Mouse (Mus musculus) hindbrain, embryonic 15.5 days (tissue): ENCODE measurements around the gene RPS10-NUDT3. TPM values are rescaled to one million over a fixed set of nuclear protein-coding genes. Genes with fewer than 3 reads are reported as not detected.

Source experiments
- ATAC-seq: fragments of 200-750 bp; cut with Nextera tagmentation; 2 replicates; pipeline ENCODE4 v1.8.0; 2017; ENCODE audit warnings: low read depth, moderate number of reproducible peaks, moderate TSS enrichment; ENCODE audit not compliant: low FRiP score
- H3K27ac ChIP-seq: fragments of 300-500 bp; sonication (generic); replicated peaks from 2 replicates; pipeline ENCODE4 v1.5.1; 2015; ENCODE audit warnings: mild to moderate bottlenecking, inconsistent platforms
- H3K27me3 ChIP-seq: fragments of 300-500 bp; sonication (generic); 2 replicates; pipeline ENCODE4 v1.6.1; 2015; ENCODE audit warnings: control low read depth, inconsistent platforms
- H3K36me3 ChIP-seq: fragments of 300-500 bp; sonication (generic); 2 replicates; pipeline ENCODE4 v1.6.1; 2015; ENCODE audit warnings: control low read depth, inconsistent platforms
- H3K4me1 ChIP-seq: fragments of 300-500 bp; sonication (generic); replicated peaks from 2 replicates; pipeline ENCODE4 v1.6.1; 2015; ENCODE audit warnings: control low read depth, inconsistent platforms
- H3K4me2 ChIP-seq: fragments of 300-500 bp; sonication (generic); 2 replicates; pipeline ENCODE4 v1.6.1; 2015; ENCODE audit warnings: moderate library complexity, mild to moderate bottlenecking, inconsistent platforms
- H3K4me3 ChIP-seq: fragments of 300-500 bp; sonication (generic); 2 replicates; pipeline ENCODE4 v1.5.1; 2015; ENCODE audit warnings: mild to moderate bottlenecking, inconsistent platforms
- H3K9ac ChIP-seq: fragments of 300-500 bp; sonication (generic); 2 replicates; pipeline ENCODE4 v1.6.1; 2015; ENCODE audit warnings: inconsistent platforms
- H3K9me3 ChIP-seq: fragments of 300-500 bp; sonication (generic); 2 replicates; pipeline ENCODE4 v1.6.1; 2016; ENCODE audit warnings: control low read depth, inconsistent platforms
- WGBS: fragments of 180-500 bp; shearing (Covaris S2); methylation state at CpG from one replicate; pipeline ENCODE4 v1.1.7; 2015; 5-methylcytosine and 5-hydroxymethylcytosine counted together
- polyA plus RNA-seq: library from polyadenylated mRNA; unstranded; fragments of >200 nt; fragmentation: Nextera tagmentation; extraction: Ambion mirVana; gene quantifications from 2 replicates; pipeline ENCODE4 v1.2.1, GENCODE M21; 2015

Gene RPS10-NUDT3
- polyA plus RNA-seq, 1 experiment from 2014 or later: not detected

GRCm38 (mm10) chr17:27555075-27555511 lies 79.9 kb downstream of the RPS10-NUDT3 start:
- H3K4me2 ChIP-seq: peak overlapping the region; percentile 88
- H3K4me3 ChIP-seq: peak overlapping the region; percentile 55
- ATAC-seq: no peak
- no peaks in the 10 kb centered on the region for H3K9me3 ChIP-seq
- peak overlapping the region; percentile 5; the same call in 1 of the 2 replicates for H3K9ac ChIP-seq
- H3K27me3 ChIP-seq: peaks cover 9% of the 10 kb centered on the region; the same call in 1 of the 2 replicates
- no peaks in the 10 kb centered on the region for H3K36me3 ChIP-seq
- no peak overlapping the region for H3K27ac ChIP-seq
- WGBS: under 1% methylated on average over 37 of the region's 39 CpGs
- peaks cover 36% of the 10 kb centered on the region for H3K4me1 ChIP-seq

DNA sequence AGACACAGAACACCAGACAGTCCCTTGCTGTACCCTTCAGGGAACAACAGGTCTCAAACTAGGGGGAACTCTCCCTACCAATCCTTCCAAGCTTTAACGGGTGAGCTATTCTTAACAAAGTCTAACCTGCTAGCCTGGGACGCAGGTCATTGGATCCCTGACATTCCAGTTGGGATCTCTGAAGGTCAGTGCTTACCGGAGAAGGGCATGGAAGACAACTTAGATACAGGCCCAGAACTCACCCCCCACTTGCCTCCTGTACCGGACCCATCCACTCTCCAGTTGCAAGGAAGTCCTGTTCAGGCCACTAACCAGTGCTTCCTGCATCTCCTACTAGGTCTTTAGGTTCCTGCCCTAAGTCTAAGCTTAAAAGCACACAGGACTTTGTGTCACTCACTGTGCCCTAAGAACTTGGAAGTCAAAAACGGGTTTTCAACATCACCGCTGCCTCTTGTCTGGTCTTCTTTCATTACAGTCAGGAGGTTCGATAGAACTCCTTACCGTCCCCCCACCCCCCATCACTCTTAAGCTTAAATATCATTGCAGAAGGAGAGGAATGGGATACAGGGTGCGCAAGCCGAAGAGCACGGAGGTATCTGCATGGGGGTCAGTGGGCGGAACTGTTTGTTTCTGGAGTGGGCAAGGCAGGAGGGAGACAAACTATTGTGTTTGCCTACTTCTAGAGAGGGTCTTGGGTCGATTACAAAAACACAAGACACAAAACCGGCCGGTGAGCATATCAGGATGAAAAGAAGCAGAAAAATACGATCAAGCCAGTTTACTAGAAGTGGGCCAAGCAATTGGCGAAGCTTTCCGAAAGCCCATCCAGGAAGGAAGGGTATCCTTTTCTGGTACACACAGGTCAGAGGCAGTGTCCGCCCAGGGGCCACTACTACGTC lies 80.7 kb downstream of the RPS10-NUDT3 start:
- Histone ChIP-seq H3K27ac (no peak overlapping the region), H3K27me3 (peaks cover 9% of the 10 kb centered on the region; the same call in 1 of the 2 replicates), H3K4me1 (peaks cover 39% of the 10 kb centered on the region), H3K4me2 (peak overlapping the region; percentile 88), H3K36me3 (no peaks in the 10 kb centered on the region), H3K9me3 (no peaks in the 10 kb centered on the region), H3K4me3 (no peak overlapping the region), H3K9ac (no peak overlapping the region)
- 50% methylated on average over 20 of the region's 20 CpGs for WGBS
- ATAC-seq: no peak

- H3K9ac ChIP-seq: no peak overlapping the region
- WGBS: 71% methylated on average over 23 of the region's 23 CpGs
- no peak overlapping the region for H3K27ac ChIP-seq
- no peaks in the 10 kb centered on the region for H3K9me3 ChIP-seq
- peaks cover 25% of the 10 kb centered on the region for H3K4me1 ChIP-seq
- H3K4me2 ChIP-seq: no peak overlapping the region
- no peaks in the 10 kb centered on the region for H3K36me3 ChIP-seq
- peaks cover 9% of the 10 kb centered on the region; the same call in 1 of the 2 replicates for H3K27me3 ChIP-seq
- ATAC-seq: no peak
- H3K4me3 ChIP-seq: no peak overlapping the region
These were observed 82.5 kb downstream of the RPS10-NUDT3 start for GRCm38 (mm10) chr17:27552215-27553201.

DNA sequence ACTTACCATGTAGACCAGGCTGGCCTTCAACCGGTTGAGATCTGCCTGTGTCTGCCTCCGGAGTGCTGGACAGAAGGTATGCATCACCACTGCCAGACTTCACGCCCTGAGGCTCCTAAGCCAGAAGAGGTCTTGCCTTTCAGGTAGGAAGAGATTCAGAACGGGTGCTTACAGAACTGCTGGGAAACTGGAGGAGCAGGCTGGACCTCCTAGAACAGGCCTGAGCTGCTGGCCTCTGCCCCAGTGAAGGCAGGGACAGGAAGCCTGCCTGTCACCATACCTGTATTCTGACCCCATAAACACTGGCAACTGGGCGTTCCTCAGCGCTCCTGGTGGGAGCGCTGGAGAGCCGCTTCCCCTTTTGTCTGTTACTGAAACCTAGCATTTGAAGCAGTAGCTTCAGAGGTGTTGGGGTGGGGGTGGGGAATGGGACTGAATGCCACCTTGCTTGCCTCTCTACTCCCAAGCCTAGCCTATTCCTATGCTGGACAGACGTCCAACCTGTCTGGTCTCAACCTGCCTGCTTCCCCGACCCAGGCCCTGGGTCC lies 83.6 kb downstream of the RPS10-NUDT3 start:
- 64% methylated on average over 10 of the region's 10 CpGs for WGBS
- Histone ChIP-seq H3K4me3 (no peak overlapping the region), H3K36me3 (no peaks in the 10 kb centered on the region), H3K9ac (no peak overlapping the region), H3K4me1 (peaks cover 23% of the 10 kb centered on the region), H3K27ac (no peak overlapping the region), H3K4me2 (no peak overlapping the region), H3K9me3 (no peaks in the 10 kb centered on the region), H3K27me3 (peaks cover 9% of the 10 kb centered on the region; the same call in 1 of the 2 replicates)
- ATAC-seq: no peak

DNA sequence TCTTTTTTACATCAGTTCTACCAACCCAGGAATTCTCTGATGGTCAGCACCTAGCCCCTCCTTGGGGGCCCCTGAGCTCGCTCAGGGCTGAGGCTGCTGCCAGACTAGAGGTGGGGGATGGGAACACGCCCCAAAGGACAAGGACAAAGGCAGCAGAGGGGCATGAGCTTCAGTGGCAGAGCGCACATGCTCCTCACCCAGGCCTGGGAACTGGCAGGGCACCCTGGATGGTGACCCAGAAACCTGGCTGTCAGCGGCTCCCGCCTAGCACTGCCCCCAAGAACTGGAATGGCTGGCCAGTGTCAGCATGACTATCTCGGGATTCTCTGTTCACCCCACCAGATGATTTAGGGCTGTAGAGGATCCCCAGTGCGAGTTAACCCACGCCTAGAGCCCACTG lies 85.8 kb downstream of the RPS10-NUDT3 start:
- WGBS: 36% methylated on average over 8 of the region's 8 CpGs
- Histone ChIP-seq H3K9me3 (no peaks in the 10 kb centered on the region), H3K4me1 (0 out of 2 replicates have a peak, but pooled peaks cover 8% of the 10 kb centered on the region), H3K36me3 (no peaks in the 10 kb centered on the region), H3K4me2 (no peak overlapping the region), H3K27me3 (no peaks in the 10 kb centered on the region), H3K9ac (no peak overlapping the region), H3K4me3 (no peak overlapping the region), H3K27ac (no peak overlapping the region)
- no peak for ATAC-seq

DNA sequence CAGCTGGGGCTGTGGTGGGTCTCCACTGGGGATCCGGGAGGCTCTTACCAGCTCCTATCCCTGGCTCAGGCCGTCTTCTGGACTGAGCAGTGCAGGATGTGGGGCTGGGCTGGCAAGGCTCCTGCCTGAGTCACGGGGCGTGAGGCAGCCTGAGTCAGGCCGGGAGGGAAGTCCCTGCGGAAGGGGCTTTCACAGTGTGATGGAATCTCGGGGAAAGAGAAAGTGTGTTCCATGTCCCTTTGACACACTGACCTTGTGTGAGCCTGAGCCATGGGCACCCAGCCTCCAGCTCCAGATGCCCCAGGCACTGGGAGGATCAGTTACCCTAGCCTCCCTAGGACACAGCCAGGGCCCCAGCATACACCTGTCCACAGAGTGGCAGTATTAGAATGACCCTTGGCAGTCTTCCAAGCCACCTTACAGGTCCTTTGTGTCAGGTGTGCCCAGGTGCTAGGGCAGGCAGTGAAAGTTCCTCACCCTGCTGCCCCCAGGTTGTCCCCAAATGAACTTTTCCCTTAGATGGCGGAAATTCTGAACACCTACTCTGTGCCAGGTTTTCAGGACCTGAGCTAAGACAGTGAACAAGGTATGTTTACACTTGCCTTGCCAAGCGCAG lies 87.7 kb downstream of the RPS10-NUDT3 start:
- no peaks in the 10 kb centered on the region for H3K36me3 ChIP-seq
- 69% methylated on average over 9 of the region's 9 CpGs for WGBS
- H3K9ac ChIP-seq: no peak overlapping the region
- no peaks in the 10 kb centered on the region for H3K27me3 ChIP-seq
- ATAC-seq: no peak
- 0 out of 2 replicates have a peak, but pooled peaks cover 8% of the 10 kb centered on the region for H3K4me1 ChIP-seq
- H3K4me3 ChIP-seq: no peak overlapping the region
- no peaks in the 10 kb centered on the region for H3K9me3 ChIP-seq
- H3K27ac ChIP-seq: no peak overlapping the region
- H3K4me2 ChIP-seq: no peak overlapping the region

- ATAC-seq: no peak
- Histone ChIP-seq H3K27me3 (no peaks in the 10 kb centered on the region), H3K27ac (no peak overlapping the region), H3K9me3 (no peaks in the 10 kb centered on the region), H3K4me1 (0 out of 2 replicates have a peak, but pooled peaks cover 8% of the 10 kb centered on the region), H3K9ac (no peak overlapping the region), H3K36me3 (no peaks in the 10 kb centered on the region), H3K4me2 (no peak overlapping the region), H3K4me3 (no peak overlapping the region)
- 69% methylated on average over 7 of the region's 7 CpGs for whole genome bisulfite sequencing
These were observed 88.4 kb downstream of the RPS10-NUDT3 start for GRCm38 (mm10) chr17:27546574-27547085.

DNA sequence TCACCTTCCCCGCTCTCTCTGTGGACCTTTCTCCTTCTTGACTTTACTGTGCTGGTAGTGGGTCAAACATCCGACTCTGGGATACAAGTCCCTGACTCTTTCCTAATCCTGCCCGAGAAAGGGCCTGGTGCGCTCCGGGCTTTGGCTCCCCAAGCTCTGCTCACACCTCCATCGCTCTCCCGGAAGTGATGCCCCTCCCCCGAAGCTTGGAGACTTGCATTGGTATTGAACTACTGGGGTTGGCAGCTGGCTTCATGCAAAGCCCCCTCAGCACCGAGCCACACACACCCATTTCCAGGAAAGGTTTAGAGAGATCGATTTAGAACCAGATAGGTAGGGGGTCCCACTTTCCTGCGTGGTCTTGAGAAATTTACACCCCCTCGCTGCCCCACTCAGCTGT lies 89.0 kb downstream of the RPS10-NUDT3 start:
- Histone ChIP-seq H3K9me3 (no peaks in the 10 kb centered on the region), H3K9ac (no peak overlapping the region), H3K4me3 (no peak overlapping the region), H3K4me2 (no peak overlapping the region), H3K4me1 (0 out of 2 replicates have a peak, but pooled peaks cover 8% of the 10 kb centered on the region), H3K36me3 (no peaks in the 10 kb centered on the region), H3K27ac (no peak overlapping the region), H3K27me3 (no peaks in the 10 kb centered on the region)
- no peak for ATAC-seq
- 54% methylated on average over 12 of the region's 12 CpGs for WGBS

DNA sequence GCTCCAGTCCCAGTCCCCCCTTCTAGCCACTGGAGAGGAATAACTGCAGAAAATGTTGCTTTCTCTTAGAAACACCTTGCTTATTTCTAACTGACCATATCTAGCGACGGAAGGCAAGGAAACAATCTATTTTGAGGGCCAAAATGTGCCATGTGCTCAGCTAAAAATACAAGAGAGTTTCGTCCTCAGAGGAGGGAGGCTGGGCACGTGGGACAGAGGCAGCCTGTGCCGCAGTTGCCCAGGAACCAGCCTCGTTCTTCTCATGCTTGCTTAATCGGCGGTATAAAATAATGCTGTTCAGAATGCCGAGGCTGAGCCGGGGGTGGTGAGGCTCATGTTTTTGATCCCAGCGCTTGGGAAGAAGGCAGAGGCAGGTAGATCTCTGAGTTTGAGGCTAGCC lies 90.5 kb downstream of the RPS10-NUDT3 start:
- no peak overlapping the region for H3K27ac ChIP-seq
- no peaks in the 10 kb centered on the region for H3K27me3 ChIP-seq
- no peak overlapping the region for H3K4me2 ChIP-seq
- H3K4me1 ChIP-seq: 0 out of 2 replicates have a peak, but pooled peaks cover 7% of the 10 kb centered on the region
- no peaks in the 10 kb centered on the region for H3K9me3 ChIP-seq
- no peak for ATAC-seq
- no peaks in the 10 kb centered on the region for H3K36me3 ChIP-seq
- no peak overlapping the region for H3K9ac ChIP-seq
- no peak overlapping the region for H3K4me3 ChIP-seq
- 82% methylated on average over 11 of the region's 11 CpGs for WGBS

DNA sequence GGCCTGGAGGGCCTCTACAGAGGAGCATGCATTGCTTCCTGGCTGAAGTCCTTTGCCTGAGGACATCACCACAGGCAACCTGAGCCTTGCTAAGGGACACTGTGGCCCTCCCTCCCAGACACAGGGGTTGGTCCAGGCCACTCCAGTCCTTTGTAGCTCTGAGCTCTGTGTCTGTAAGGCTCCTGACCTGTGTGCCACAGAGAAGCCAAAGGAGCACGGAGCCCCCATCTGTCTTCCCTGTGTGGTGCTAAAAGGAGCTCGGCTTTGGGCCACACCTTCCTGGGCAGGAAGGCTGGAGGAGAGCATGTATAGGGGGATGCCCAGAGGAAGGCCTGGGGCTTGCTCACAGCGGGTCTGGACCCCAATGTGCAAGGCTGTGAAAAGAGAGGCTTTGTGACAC lies 93.0 kb downstream of the RPS10-NUDT3 start:
- H3K4me2 ChIP-seq: no peak overlapping the region
- no peak overlapping the region for H3K27ac ChIP-seq
- H3K4me3 ChIP-seq: no peak overlapping the region
- H3K9me3 ChIP-seq: no peaks in the 10 kb centered on the region
- H3K9ac ChIP-seq: no peak overlapping the region
- whole genome bisulfite sequencing: 77% methylated on average over 3 of the region's 3 CpGs
- H3K27me3 ChIP-seq: no peaks in the 10 kb centered on the region
- H3K4me1 ChIP-seq: no peaks in the 10 kb centered on the region
- H3K36me3 ChIP-seq: no peaks in the 10 kb centered on the region
- no peak for ATAC-seq

DNA sequence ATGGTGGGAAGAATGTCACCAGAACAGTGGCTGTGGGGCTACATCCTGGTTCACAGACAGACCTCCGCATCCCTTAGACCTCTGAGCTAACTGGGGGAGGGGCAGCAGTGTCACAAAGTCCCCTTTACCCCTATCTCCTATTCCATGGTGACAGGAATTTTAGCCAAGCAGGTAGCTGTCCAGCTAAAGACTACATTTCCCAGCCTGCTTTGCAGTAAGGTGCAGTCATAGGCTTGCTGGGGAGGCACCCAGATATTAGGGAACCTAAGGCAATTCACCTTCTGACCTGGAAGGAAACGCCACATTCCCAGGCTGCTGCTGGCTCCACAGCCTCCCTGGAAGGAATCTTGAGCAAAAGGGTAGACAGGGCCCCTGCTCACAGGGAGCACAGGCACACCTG lies 93.8 kb downstream of the RPS10-NUDT3 start:
- no peak overlapping the region for H3K27ac ChIP-seq
- ATAC-seq: no peak
- H3K9me3 ChIP-seq: no peaks in the 10 kb centered on the region
- H3K4me1 ChIP-seq: no peaks in the 10 kb centered on the region
- H3K4me3 ChIP-seq: no peak overlapping the region
- WGBS: 78% methylated on average over 2 of the region's 2 CpGs
- no peaks in the 10 kb centered on the region for H3K27me3 ChIP-seq
- H3K9ac ChIP-seq: no peak overlapping the region
- H3K4me2 ChIP-seq: no peak overlapping the region
- no peaks in the 10 kb centered on the region for H3K36me3 ChIP-seq
